Mouse (Mus musculus) mature B cell (primary cell): ENCODE results near the gene Dennd1c.
"Not testable (repeated sequence)": the region's sequence is repeated elsewhere in the genome, so short reads cannot be mapped to it uniquely, and the experiment has no call there.

Experiments
- in situ Hi-C: fragments of 300-500 bp; cut with MboI; formaldehyde crosslinking; loops from 2 replicates; pipeline ENCODE4 v1.14.3; 2019

Gene Dennd1c

GRCm38 (mm10) chr17:57095855-57096622, 17.7 kb upstream of the Dennd1c start:
- in situ Hi-C loops, result loop anchor here (10.0 kb wide), 1 partner anchor 239 kb away; no protein-coding TSS in a partner anchor

DNA sequence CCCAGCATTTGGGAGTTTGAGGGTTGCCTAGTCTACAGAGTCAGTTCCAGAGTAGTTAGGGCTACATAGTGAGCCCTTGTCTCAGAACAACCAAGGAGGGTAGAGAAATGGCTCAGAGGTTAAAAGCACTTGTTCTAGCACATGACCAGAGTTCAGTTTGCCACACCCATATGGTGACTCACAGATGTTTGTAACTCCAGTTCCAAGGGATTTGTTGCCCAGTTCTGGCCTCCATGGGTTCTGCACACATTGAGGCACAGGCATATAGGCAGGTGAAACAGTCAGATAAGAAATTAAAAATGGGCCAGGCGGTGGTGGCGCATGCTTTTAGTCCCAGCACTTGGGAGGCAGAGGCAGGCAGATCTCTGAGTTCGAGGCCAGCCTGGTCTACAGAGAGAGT, 15.9 kb upstream of the Dennd1c start:
- in situ Hi-C loops, result loop anchor here (10.0 kb wide), 1 partner anchor 241 kb away; no protein-coding TSS in a partner anchor

GRCm38 (mm10) chr17:57087049-57087832, 8.9 kb upstream of the Dennd1c start, which contains the start of gene Tubb4a:
TSS of gene Tubb4a (minus strand) at chr17:57087782.
- in situ Hi-C loops, result no loop called here

DNA sequence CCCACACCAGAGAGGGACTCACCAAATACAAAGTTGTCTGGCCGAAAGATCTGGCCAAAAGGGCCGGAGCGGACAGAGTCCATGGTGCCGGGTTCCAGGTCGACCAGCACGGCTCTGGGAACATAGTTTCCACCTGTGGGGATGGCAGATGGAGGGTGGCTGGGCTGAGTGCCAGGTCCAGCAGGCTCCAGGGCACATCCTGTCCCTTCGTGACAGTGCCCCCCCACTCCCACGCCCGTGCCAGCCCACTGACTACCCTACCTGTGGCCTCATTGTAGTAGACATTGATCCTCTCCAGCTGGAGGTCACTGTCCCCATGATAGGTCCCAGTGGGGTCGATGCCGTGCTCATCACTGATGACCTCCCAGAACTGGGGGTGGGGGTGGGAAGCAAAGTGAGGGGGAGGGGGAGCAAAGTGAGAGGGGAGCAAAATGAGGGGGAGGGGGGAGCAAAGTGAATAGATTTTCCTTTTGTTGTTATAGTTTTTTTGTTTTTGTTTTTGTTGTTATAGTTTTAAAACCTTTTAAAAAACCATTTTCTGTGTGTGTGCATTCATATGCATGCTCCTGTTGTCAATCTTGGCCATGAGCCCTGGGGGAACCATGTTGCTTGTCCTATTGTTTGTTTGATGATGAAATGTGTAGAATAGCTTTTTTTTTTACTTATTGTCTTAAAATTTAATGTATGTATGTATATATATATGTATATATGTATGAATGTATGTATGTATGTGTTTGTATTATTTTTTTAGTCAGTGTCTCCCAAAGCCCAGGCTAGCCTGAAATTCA, 7.8 kb upstream of the Dennd1c start:
- in situ Hi-C loops, result no loop called here

GRCm38 (mm10) chr17:57082481-57082880, 4.2 kb upstream of the Dennd1c start:
- in situ Hi-C loops, result no loop called here

GRCm38 (mm10) chr17:57081234-57081842, 3.0 kb upstream of the Dennd1c start:
- in situ Hi-C loops, result no loop called here

DNA sequence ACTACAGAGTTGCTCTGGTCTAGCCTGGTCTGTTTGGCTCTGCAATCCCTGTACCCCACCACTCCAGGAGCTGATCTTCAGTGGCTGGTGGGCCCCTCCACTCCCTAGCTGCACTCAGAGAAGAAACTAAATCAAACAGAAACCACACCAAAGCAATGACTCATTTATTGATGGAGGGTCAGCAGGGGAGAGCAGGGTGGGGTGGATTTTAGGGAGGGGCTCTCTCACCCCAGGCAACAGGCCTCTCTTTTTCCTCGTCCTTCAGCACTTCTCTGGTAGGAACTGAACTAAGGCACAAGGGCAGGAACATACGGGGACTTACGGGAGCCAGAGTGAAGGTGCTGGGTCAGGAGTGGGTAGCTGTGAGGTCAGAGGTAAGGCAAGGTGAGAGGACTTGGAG, 1.6 kb upstream of the Dennd1c start:
- in situ Hi-C loops, result no loop called here

- in situ Hi-C loops, result no loop called here
Measured at GRCm38 (mm10) chr17:57076916-57077315, 1.4 kb downstream of the Dennd1c start.

GRCm38 (mm10) chr17:57070699-57071098, 7.6 kb downstream of the Dennd1c start:
- in situ Hi-C loops, result no loop called here

- in situ Hi-C loops, result no loop called here
Measured at GRCm38 (mm10) chr17:57070272-57070671, 8.0 kb downstream of the Dennd1c start.

DNA sequence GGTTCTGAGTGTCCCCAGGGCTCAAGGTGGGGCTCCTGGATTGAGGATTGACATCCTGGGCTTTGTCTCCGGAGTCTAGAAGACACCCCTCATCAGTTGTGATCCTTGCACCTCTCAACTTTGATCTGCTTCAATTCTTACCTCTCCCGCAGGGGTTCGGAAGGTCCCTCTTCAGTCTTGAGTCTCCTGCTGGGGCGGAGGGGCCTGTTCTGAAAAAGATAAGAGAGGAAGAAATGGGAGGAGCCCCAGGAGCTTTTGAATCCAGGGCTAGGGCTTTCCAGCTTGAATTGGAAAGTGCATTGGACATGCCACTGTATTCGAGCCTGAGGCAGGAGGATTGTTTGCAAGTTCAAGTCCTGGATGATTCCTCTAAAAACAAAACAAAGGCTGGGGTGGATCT, 11.4 kb downstream of the Dennd1c start:
- in situ Hi-C loops, result no loop called here

GRCm38 (mm10) chr17:57063031-57063430, 15.3 kb downstream of the Dennd1c start:
- in situ Hi-C loops, result no loop called here

DNA sequence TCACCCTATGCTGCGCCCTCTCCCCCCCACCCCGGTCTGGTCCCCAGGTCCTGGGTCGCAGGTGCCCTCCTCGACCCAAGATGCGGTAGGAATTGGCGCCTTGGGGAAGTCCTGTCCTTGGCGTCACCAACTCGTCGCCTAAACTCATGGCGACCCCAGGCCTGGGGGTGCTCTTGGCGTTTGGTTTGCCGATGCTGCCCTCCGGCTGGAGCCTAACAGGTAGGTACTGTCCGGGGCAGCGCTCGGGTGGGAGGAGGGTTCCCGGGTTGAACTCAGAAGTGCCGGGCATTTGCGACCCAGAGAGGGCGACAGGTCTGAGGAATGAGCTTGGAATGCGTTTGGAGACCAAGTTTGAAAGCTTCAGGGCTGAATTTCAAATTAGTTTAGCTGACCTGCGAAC, 15.8 kb downstream of the Dennd1c start:
- in situ Hi-C loops, result no loop called here

DNA sequence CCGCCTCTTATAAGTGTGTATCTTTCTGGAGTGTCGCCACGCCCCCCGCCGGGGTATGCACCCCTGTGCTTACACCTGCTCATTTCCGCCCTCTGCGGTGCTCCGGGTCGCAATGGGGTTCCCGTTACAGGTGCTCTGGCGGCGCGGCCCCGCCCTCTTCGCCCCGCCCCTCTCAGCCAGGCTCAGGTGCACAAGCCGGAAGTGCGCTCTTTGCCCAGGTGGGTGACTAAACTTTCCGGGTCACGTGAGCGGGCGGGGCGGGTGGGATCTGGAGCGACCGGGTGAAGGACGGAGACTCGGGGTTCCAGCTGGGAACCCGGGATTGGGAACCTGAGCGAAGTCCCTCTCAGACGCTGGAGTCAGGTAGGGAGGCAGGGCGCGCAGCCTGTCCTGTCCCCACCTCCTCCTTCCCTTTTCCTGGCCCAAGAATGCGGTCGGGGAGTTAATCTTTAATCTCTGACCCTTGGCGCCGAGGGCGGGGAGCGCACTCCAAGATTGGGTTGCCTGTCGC, 16.2 kb downstream of the Dennd1c start:
- in situ Hi-C loops, result no loop called here

DNA sequence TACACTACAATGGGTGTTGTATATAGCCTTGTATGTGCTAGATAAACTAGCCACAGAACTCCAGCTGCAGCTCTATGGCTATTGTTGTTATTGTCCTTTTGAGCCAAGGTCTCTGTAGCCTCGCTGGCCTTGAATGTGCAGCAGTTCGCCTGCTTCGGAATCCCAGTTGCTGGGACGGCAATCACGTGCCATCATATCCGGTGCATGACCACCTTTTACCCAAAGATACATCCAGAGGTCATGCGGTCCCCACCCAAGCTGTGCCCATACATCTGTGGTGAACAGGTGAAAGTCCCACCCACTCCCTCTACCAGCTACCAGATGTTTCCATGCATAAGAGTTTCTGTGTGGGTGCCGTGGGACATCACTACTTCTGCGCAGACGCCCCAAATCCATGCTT, 17.2 kb downstream of the Dennd1c start:
- in situ Hi-C loops, result no loop called here

- in situ Hi-C loops, result no loop called here
Measured at GRCm38 (mm10) chr17:57060231-57060801, 18.0 kb downstream of the Dennd1c start.

DNA sequence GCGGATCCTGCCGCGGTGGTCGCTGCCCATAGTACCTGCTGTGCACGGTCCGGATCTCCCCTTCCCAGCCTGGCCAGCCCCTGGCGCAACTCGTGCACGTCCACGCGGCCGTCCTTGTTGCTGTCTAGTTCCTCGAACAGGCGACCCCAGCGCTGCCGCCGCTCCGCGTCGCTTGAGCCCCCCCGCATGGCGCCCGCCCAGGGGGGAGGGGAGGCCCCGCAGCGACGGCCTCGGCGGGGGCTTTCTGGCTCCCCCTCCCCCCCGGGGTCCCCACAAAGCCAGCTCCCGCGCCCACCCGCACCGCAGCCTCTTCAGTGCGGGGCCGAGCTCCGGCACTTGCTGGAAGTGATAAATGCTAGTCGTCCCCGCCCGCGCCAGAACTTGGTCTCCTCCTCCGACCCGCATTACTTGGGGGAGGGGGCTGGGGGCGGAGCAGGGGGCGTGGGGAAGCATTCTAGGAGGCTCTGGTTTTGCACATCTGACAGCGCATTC, 18.8 kb downstream of the Dennd1c start, which contains the start of gene Slc25a23:
TSS of gene Slc25a23 (minus strand) at position 378 of the 492 bp plus-strand sequence.
- in situ Hi-C loops, result no loop called here

- in situ Hi-C loops, result no loop called here
Measured at GRCm38 (mm10) chr17:57058891-57059485, 19.3 kb downstream of the Dennd1c start, which contains the start of gene Crb3. TSS of gene Crb3 (plus strand) at chr17:57059105.

- in situ Hi-C loops, result no loop called here
Measured at GRCm38 (mm10) chr17:57056246-57056645, 22.1 kb downstream of the Dennd1c start.

DNA sequence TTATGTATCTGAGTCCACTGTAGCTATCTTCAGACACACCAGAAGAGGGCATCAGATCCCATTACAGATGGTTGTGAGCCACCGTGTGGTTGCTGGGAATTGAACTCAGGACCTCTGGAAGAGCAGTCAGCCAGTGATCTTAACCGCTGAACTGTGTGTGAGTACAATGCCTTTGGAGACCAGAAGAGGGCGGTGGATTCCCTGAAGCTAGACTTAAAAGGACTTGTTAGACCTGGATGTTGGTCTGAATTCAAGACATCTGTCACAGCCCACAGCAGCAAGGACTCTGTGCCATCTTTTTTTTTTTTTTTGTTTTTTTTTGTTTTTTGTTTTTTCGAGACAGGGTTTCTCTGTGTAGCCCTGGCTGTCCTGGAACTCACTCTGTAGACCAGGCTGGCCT, 26.6 kb downstream of the Dennd1c start:
- in situ Hi-C loops, result not testable (repeated sequence)
